Mouse (Mus musculus) bone marrow, adult 2 months (tissue): ENCODE measurements at regions not wholly inside any gene's neighbourhood (a gene's known extent, or its start where the extent isn't known, plus 50 kb on each side); places are given as distances from the start of the nearest gene placed in this dataset.

Experiments
- CTCF ChIP-seq: fragments of 200-500 bp; IDR thresholded peaks from 2 replicates; pipeline ENCODE4 v1.5.1; 2011; ENCODE audit warnings: low read length, control low read depth; ENCODE audit not compliant: control insufficient read depth, insufficient read depth
- POLR2A ChIP-seq: fragments of 200-500 bp; IDR thresholded peaks from 2 replicates; pipeline ENCODE4 v1.6.1; 2011; ENCODE audit warnings: low read depth, mild to moderate bottlenecking, control low read depth, low read length, borderline replicate concordance; ENCODE audit not compliant: control insufficient read depth

DNA sequence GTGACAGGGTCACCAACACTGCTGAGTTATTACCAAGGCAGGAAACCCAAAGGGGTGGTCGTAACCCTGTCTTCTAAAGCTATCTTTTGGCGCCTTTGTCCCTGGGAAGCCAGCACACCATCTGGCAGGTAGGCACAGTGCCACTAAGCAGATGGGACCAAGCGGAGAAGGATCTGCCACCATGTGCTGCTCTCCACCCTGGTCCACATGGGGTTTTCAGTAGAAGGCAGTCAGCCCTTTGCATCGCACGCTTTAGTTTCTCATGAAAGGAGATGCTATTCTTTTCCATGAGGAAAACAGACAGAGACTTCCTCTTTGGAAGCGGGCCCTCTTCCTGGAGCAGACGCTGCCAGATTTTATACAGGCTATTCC is 358.3 kb upstream of the Mmadhc start:
- no peak for TF ChIP-seq CTCF
- no peak for TF ChIP-seq POLR2A
